Mouse (Mus musculus): ENCODE results near the gene Tef.

Tef gene

GRCm38 (mm10) chr15:81852411-81853000 lies 50.3 kb downstream of the Tef start:
- no peak for DNase-seq

GRCm38 (mm10) chr15:81853081-81853480 lies 50.9 kb downstream of the Tef start:
- DNase-seq, result no peak

- peak; percentile 92 for DNase-seq
Observed at GRCm38 (mm10) chr15:81856030-81856790, 54.0 kb downstream of the Tef start.

GRCm38 (mm10) chr15:81856938-81857723 lies 54.9 kb downstream of the Tef start:
- no peak for DNase-seq

GRCm38 (mm10) chr15:81857724-81858116 lies 55.5 kb downstream of the Tef start:
- peak; percentile 73 for DNase-seq

GRCm38 (mm10) chr15:81858138-81858516 lies 55.9 kb downstream of the Tef start:
- peak; percentile 95 for DNase-seq

GRCm38 (mm10) chr15:81858517-81859329 lies 56.5 kb downstream of the Tef start, which contains the start of gene Tob2:
Gene Tob2, minus strand, starts transcription at chr15:81858796.
- peak; percentile 77 for DNase-seq

- DNase-seq, result peak; percentile 91
Observed at GRCm38 (mm10) chr15:81859330-81860255, 57.4 kb downstream of the Tef start.

GRCm38 (mm10) chr15:81860471-81861135 lies 58.4 kb downstream of the Tef start:
- peak; percentile 42 for DNase-seq

GRCm38 (mm10) chr15:81864238-81864637 lies 62.0 kb downstream of the Tef start:
- DNase-seq, result no peak

GRCm38 (mm10) chr15:81869985-81870384 lies 67.8 kb downstream of the Tef start:
- DNase-seq, result no peak

- DNase-seq, result peak; percentile 94
Observed at GRCm38 (mm10) chr15:81871604-81872261, 69.5 kb downstream of the Tef start, which contains the start of gene Phf5a. Gene Phf5a, minus strand, starts transcription at chr15:81871911.

GRCm38 (mm10) chr15:81872262-81873136 lies 70.3 kb downstream of the Tef start, which contains the start of gene Aco2:
Gene Aco2, plus strand, starts transcription at chr15:81872309.
- DNase-seq, result peak; percentile 100
